Mouse (Mus musculus): Measurements from ENCODE around the gene Rasgrf2. TPM values are rescaled to one million over a fixed set of nuclear protein-coding genes. Genes with fewer than 3 reads are reported as not detected.

The Rasgrf2 gene
- polyA plus RNA-seq, 1 experiment from 2014 or later: not detected

GRCm38 (mm10) chr13:92051216-92051615 is 80.2 kb downstream of the Rasgrf2 start:
- TF ChIP-seq CTCF (IDR thresholded peaks at IDR 0.05; ENCODE audit: low read depth): no peak
- WGBS: 73% methylated on average over 3 of the region's 3 CpGs

GRCm38 (mm10) chr13:92041584-92042563 is 89.6 kb downstream of the Rasgrf2 start:
- Histone ChIP-seq H3K4me2 (no peak overlapping the region), H3K36me3 (ENCODE audit: insufficient read depth) (no peaks in the 10 kb centered on the region), H3K27me3 (ENCODE audit: insufficient read depth, low read length) (no peaks in the 10 kb centered on the region), H3K27ac (ENCODE audit: low read depth) (no peak overlapping the region), H3K4me1 (ENCODE audit: insufficient read depth) (no peaks in the 10 kb centered on the region), H3K4me3 (ENCODE audit: low read depth, low read length) (no peak overlapping the region), H3K9me3 (ENCODE audit: low read depth, low read length) (no peaks in the 10 kb centered on the region), H3K9ac (no peak overlapping the region)
- WGBS: 49% methylated on average over 8 of the region's 8 CpGs
- no peak for DNase-seq
- no peak for TF ChIP-seq CTCF (IDR thresholded peaks at IDR 0.05; ENCODE audit: low read depth)
- ATAC-seq (ENCODE audit: insufficient read depth): no peak

More at GRCm38 (mm10) chr13:92051216-92051615, 80.2 kb downstream of the Rasgrf2 start:
- Histone ChIP-seq H3K4me3 (ENCODE audit: low read depth, low read length) (no peak overlapping the region), H3K9ac (no peak overlapping the region), H3K9me3 (ENCODE audit: low read depth, low read length) (no peaks in the 10 kb centered on the region), H3K4me2 (no peak overlapping the region), H3K4me1 (ENCODE audit: insufficient read depth) (no peaks in the 10 kb centered on the region), H3K36me3 (ENCODE audit: insufficient read depth) (no peaks in the 10 kb centered on the region), H3K27ac (ENCODE audit: low read depth) (no peak overlapping the region), H3K27me3 (ENCODE audit: insufficient read depth, low read length) (no peaks in the 10 kb centered on the region)
- ATAC-seq (ENCODE audit: insufficient read depth) (no peak), DNase-seq (no peak)

- ATAC-seq (ENCODE audit: insufficient read depth) (no peak), DNase-seq (no peak)
- H3K4me2 ChIP-seq: no peak overlapping the region
- H3K9ac ChIP-seq: no peak overlapping the region
- no peaks in the 10 kb centered on the region for H3K36me3 ChIP-seq (ENCODE audit: insufficient read depth)
- H3K9me3 ChIP-seq (ENCODE audit: low read depth, low read length): no peaks in the 10 kb centered on the region
- no peak for TF ChIP-seq CTCF (IDR thresholded peaks at IDR 0.05; ENCODE audit: low read depth)
- WGBS: 86% methylated on average over 24 of the region's 24 CpGs
- H3K4me3 ChIP-seq (ENCODE audit: low read depth, low read length): no peak overlapping the region
- H3K27ac ChIP-seq (ENCODE audit: low read depth): no peak overlapping the region
- H3K4me1 ChIP-seq (ENCODE audit: insufficient read depth): no peaks in the 10 kb centered on the region
- no peaks in the 10 kb centered on the region for H3K27me3 ChIP-seq (ENCODE audit: insufficient read depth, low read length)
These were observed 100.9 kb downstream of the Rasgrf2 start for GRCm38 (mm10) chr13:92030364-92031057.

GRCm38 (mm10) chr13:92029666-92030065 is 101.8 kb downstream of the Rasgrf2 start:
- no peaks in the 10 kb centered on the region for H3K36me3 ChIP-seq (ENCODE audit: insufficient read depth)
- H3K4me1 ChIP-seq (ENCODE audit: insufficient read depth): no peaks in the 10 kb centered on the region
- H3K4me3 ChIP-seq (ENCODE audit: low read depth, low read length): no peak overlapping the region
- DNase-seq: no peak
- no peak overlapping the region for H3K4me2 ChIP-seq
- no peak for TF ChIP-seq CTCF (IDR thresholded peaks at IDR 0.05; ENCODE audit: low read depth)
- no peak overlapping the region for H3K9ac ChIP-seq
- no peak overlapping the region for H3K27ac ChIP-seq (ENCODE audit: low read depth)
- H3K27me3 ChIP-seq (ENCODE audit: insufficient read depth, low read length): no peaks in the 10 kb centered on the region
- ATAC-seq (ENCODE audit: insufficient read depth): no peak
- 66% methylated on average over 3 of the region's 3 CpGs for WGBS
- H3K9me3 ChIP-seq (ENCODE audit: low read depth, low read length): no peaks in the 10 kb centered on the region

GRCm38 (mm10) chr13:92027951-92028350 is 103.5 kb downstream of the Rasgrf2 start:
- Histone ChIP-seq H3K4me3 (ENCODE audit: low read depth, low read length) (no peak overlapping the region), H3K27me3 (ENCODE audit: insufficient read depth, low read length) (no peaks in the 10 kb centered on the region), H3K9me3 (ENCODE audit: low read depth, low read length) (no peaks in the 10 kb centered on the region), H3K9ac (no peak overlapping the region), H3K4me1 (ENCODE audit: insufficient read depth) (no peaks in the 10 kb centered on the region), H3K4me2 (no peak overlapping the region), H3K36me3 (ENCODE audit: insufficient read depth) (no peaks in the 10 kb centered on the region), H3K27ac (ENCODE audit: low read depth) (no peak overlapping the region)
- no peak for TF ChIP-seq CTCF (IDR thresholded peaks at IDR 0.05; ENCODE audit: low read depth)
- ATAC-seq (ENCODE audit: insufficient read depth) (no peak), DNase-seq (no peak)
- WGBS: 88% methylated on average over 5 of the region's 5 CpGs

- Histone ChIP-seq H3K36me3 (ENCODE audit: insufficient read depth) (no peaks in the 10 kb centered on the region), H3K4me3 (ENCODE audit: low read depth, low read length) (no peak overlapping the region), H3K4me1 (ENCODE audit: insufficient read depth) (no peaks in the 10 kb centered on the region), H3K27ac (ENCODE audit: low read depth) (no peak overlapping the region), H3K27me3 (ENCODE audit: insufficient read depth, low read length) (no peaks in the 10 kb centered on the region), H3K9me3 (ENCODE audit: low read depth, low read length) (no peaks in the 10 kb centered on the region), H3K9ac (no peak overlapping the region), H3K4me2 (no peak overlapping the region)
- no peak for DNase-seq
- no peak for TF ChIP-seq CTCF (IDR thresholded peaks at IDR 0.05; ENCODE audit: low read depth)
- 66% methylated on average over 2 of the region's 2 CpGs for WGBS
- ATAC-seq (ENCODE audit: insufficient read depth): no peak
These were observed 104.8 kb downstream of the Rasgrf2 start for GRCm38 (mm10) chr13:92026651-92027050.

- DNase-seq: no peak
- H3K27ac ChIP-seq (ENCODE audit: low read depth): no peak overlapping the region
- ATAC-seq (ENCODE audit: insufficient read depth): no peak
- no peak overlapping the region for H3K4me2 ChIP-seq
- no peak overlapping the region for H3K4me3 ChIP-seq (ENCODE audit: low read depth, low read length)
- no peaks in the 10 kb centered on the region for H3K9me3 ChIP-seq (ENCODE audit: low read depth, low read length)
- no peaks in the 10 kb centered on the region for H3K4me1 ChIP-seq (ENCODE audit: insufficient read depth)
- no peaks in the 10 kb centered on the region for H3K36me3 ChIP-seq (ENCODE audit: insufficient read depth)
- no peak for TF ChIP-seq CTCF (IDR thresholded peaks at IDR 0.05; ENCODE audit: low read depth)
- WGBS: 89% methylated on average over 3 of the region's 3 CpGs
- H3K9ac ChIP-seq: no peak overlapping the region
- no peaks in the 10 kb centered on the region for H3K27me3 ChIP-seq (ENCODE audit: insufficient read depth, low read length)
These were observed 106.3 kb downstream of the Rasgrf2 start for GRCm38 (mm10) chr13:92025124-92025523.
